Mouse (Mus musculus) hindbrain, postnatal 0 days (tissue): ENCODE measurements around the gene Npepps. TPM values are rescaled to one million over a fixed set of nuclear protein-coding genes. Genes with fewer than 3 reads are reported as not detected.
"Not testable (repeated sequence)": the region's sequence is repeated elsewhere in the genome, so short reads cannot be mapped to it uniquely, and the experiment has no call there.

Experiments used
- ATAC-seq: fragments of 200-750 bp; cut with Nextera tagmentation; 2 replicates; pipeline ENCODE4 v1.8.0; 2017; ENCODE audit warnings: mild to moderate bottlenecking, moderate TSS enrichment, moderate library complexity
- DNase-seq: peaks from one replicate; pipeline ENCODE4 v3.0.0-alpha.2; 2015; ENCODE audit warnings: low spot score
- H3K27ac ChIP-seq: fragments of 300-500 bp; sonication (generic); 2 replicates; pipeline ENCODE4 v1.5.1; 2014; ENCODE audit warnings: mild to moderate bottlenecking
- H3K27me3 ChIP-seq: fragments of 300-500 bp; sonication (generic); 2 replicates; pipeline ENCODE4 v1.6.1; 2014; ENCODE audit warnings: low read length, mixed read lengths; ENCODE audit not compliant: insufficient read depth
- H3K36me3 ChIP-seq: fragments of 300-500 bp; sonication (generic); 2 replicates; pipeline ENCODE4 v1.6.1; 2014; ENCODE audit warnings: low read length, mixed read lengths; ENCODE audit not compliant: insufficient read depth
- H3K4me1 ChIP-seq: fragments of 300-500 bp; sonication (generic); 2 replicates; pipeline ENCODE4 v1.6.1; 2014; ENCODE audit warnings: antibody characterized with exemption, low read length, mixed read lengths; ENCODE audit not compliant: insufficient read depth
- H3K4me2 ChIP-seq: fragments of 300-500 bp; sonication (generic); 2 replicates; pipeline ENCODE4 v1.6.1; 2014; ENCODE audit warnings: low read depth, mild to moderate bottlenecking, low read length, moderate library complexity, mixed read lengths
- H3K4me3 ChIP-seq: fragments of 300-500 bp; sonication (generic); 2 replicates; pipeline ENCODE4 v1.5.1; 2014; ENCODE audit warnings: low read length
- H3K9ac ChIP-seq: fragments of 300-500 bp; sonication (generic); replicated peaks from 2 replicates; pipeline ENCODE4 v1.6.1; 2014; ENCODE audit warnings: mild to moderate bottlenecking, low read length, moderate library complexity, mixed read lengths
- H3K9me3 ChIP-seq: fragments of 300-500 bp; sonication (generic); 2 replicates; pipeline ENCODE4 v1.6.1; 2016; ENCODE audit warnings: low read length, mixed read lengths
- CTCF ChIP-seq: IDR thresholded peaks from 2 replicates; pipeline ENCODE4 v1.5.1; 2016; ENCODE audit warnings: antibody characterized with exemption, control low read depth, low read depth
- WGBS: fragments of 180-500 bp; shearing (Covaris S2); extraction: QIAGEN DNeasy Blood & Tissue Kit; methylation state at CpG from one replicate; pipeline ENCODE4 v1.1.7; 2014; 5-methylcytosine and 5-hydroxymethylcytosine counted together
- polyA plus RNA-seq: library from polyadenylated mRNA; unstranded; fragments of >200 nt; fragmentation: Nextera tagmentation; extraction: Ambion mirVana; gene quantifications from 2 replicates; pipeline ENCODE4 v1.2.1, GENCODE M21; 2015
- total RNA-seq: library from RNA; depleted of rRNA; stranded (reverse); fragments of >200 nt; gene quantifications from 2 replicates; pipeline ENCODE4 v1.2.3, GENCODE M21; 2014; rRNA removed

Gene Npepps
- total RNA-seq: 35.0 and 69.2 TPM in 2 replicates
- 99.8 and 102 TPM in 2 replicates for polyA plus RNA-seq

- no peak for TF ChIP-seq CTCF
- Histone ChIP-seq H3K9me3 (no peaks in the 10 kb centered on the region), H3K4me2 (peak within 1 kb of the TSS; percentile 69), H3K27ac (peak within 1 kb of the TSS; percentile 99), H3K36me3 (no peaks in the 10 kb centered on the region), H3K4me3 (peak within 1 kb of the TSS; percentile 90), H3K27me3 (no peaks in the 10 kb centered on the region), H3K4me1 (peaks cover 13% of the 10 kb centered on the region), H3K9ac (peak within 1 kb of the TSS; percentile 98)
- 3% methylated on average over 47 of the region's 83 CpGs for WGBS
- DNase-seq: peak; percentile 90
- ATAC-seq: peak; percentile 78
Observed at GRCm38 (mm10) chr11:97280216-97280861, at the start of gene Npepps. Npepps (minus strand) TSS chr11:97280638.

DNA sequence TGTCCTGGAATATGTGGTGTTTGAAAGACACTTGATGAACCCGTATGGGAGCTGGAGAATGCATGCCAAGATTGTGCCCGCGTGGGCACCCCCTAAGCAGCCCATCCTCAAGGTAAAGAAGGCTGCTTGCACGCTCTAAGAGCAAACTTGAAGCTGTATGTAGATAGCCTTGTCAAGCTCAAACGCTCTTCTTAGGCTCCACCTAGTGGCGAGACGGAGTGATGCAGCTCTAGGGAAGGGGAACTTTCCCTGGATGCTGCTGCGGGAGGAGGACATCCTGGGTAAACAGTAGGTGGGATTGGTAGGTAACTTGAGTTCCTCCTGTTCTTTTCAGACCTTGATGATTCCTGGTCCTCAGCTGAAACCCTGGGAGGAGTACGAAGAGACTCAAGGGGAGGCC, 47.7 kb upstream of the Npepps start:
- Histone ChIP-seq H3K36me3 (peaks cover 32% of the 10 kb centered on the region), H3K4me2 (no peak overlapping the region), H3K9me3 (no peaks in the 10 kb centered on the region), H3K4me1 (no peaks in the 10 kb centered on the region), H3K27me3 (no peaks in the 10 kb centered on the region), H3K27ac (no peak overlapping the region), H3K9ac (no peak overlapping the region), H3K4me3 (no peak overlapping the region)
- WGBS: 24% methylated on average over 9 of the region's 9 CpGs
- TF ChIP-seq CTCF: peak; percentile 97
- ATAC-seq: no peak
- DNase-seq: peak; percentile 83

DNA sequence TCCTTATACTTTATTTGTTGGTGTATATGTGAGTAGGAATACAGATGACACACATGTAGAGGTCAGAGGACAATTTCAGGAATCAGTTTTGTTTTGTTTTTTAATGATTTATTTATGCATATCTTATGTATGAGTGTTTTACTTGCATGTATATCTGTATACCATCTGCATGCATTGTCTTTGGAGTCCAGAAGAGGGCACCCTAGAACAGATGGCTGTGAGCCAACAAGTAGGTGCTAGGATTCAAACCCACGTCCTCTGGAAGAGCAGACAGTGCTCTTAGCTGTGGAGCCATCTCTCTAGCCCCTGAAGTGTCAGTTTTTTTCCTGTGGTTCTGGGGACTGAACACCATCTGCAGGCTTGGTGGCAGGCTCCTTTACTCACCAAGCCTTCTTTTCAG, 44.8 kb upstream of the Npepps start:
- Histone ChIP-seq H3K9me3 (no peaks in the 10 kb centered on the region), H3K4me1 (no peaks in the 10 kb centered on the region), H3K4me2 (no peak overlapping the region), H3K4me3 (no peak overlapping the region), H3K27me3 (no peaks in the 10 kb centered on the region), H3K36me3 (peaks cover 33% of the 10 kb centered on the region), H3K9ac (no peak overlapping the region), H3K27ac (no peak overlapping the region)
- TF ChIP-seq CTCF: peak; percentile 47; the same call in 1 of the 2 replicates
- no peak for DNase-seq
- no peak for ATAC-seq
- WGBS: 55% methylated on average over 1 of the region's 1 CpGs

GRCm38 (mm10) chr11:97321894-97322600, 41.6 kb upstream of the Npepps start:
- H3K4me1 ChIP-seq, H3K9me3 ChIP-seq, H3K27ac ChIP-seq, H3K9ac ChIP-seq, H3K27me3 ChIP-seq, H3K4me3 ChIP-seq, DNase-seq, ATAC-seq, H3K4me2 ChIP-seq: not testable (repeated sequence)
- H3K36me3 ChIP-seq: peaks cover 27% of the 10 kb centered on the region
- WGBS: 81% methylated on average over 8 of the region's 8 CpGs

- Histone ChIP-seq H3K4me3 (no peak overlapping the region), H3K27ac (no peak overlapping the region), H3K9me3 (no peaks in the 10 kb centered on the region), H3K4me2 (no peak overlapping the region), H3K4me1 (peaks cover 1% of the 10 kb centered on the region; the same call in 1 of the 2 replicates), H3K27me3 (no peaks in the 10 kb centered on the region), H3K36me3 (peaks cover 20% of the 10 kb centered on the region), H3K9ac (no peak overlapping the region)
- 95% methylated on average over 8 of the region's 8 CpGs for WGBS
- TF ChIP-seq CTCF: no peak
- DNase-seq: no peak
- no peak for ATAC-seq
Observed at GRCm38 (mm10) chr11:97321197-97321596, 40.8 kb upstream of the Npepps start.

DNA sequence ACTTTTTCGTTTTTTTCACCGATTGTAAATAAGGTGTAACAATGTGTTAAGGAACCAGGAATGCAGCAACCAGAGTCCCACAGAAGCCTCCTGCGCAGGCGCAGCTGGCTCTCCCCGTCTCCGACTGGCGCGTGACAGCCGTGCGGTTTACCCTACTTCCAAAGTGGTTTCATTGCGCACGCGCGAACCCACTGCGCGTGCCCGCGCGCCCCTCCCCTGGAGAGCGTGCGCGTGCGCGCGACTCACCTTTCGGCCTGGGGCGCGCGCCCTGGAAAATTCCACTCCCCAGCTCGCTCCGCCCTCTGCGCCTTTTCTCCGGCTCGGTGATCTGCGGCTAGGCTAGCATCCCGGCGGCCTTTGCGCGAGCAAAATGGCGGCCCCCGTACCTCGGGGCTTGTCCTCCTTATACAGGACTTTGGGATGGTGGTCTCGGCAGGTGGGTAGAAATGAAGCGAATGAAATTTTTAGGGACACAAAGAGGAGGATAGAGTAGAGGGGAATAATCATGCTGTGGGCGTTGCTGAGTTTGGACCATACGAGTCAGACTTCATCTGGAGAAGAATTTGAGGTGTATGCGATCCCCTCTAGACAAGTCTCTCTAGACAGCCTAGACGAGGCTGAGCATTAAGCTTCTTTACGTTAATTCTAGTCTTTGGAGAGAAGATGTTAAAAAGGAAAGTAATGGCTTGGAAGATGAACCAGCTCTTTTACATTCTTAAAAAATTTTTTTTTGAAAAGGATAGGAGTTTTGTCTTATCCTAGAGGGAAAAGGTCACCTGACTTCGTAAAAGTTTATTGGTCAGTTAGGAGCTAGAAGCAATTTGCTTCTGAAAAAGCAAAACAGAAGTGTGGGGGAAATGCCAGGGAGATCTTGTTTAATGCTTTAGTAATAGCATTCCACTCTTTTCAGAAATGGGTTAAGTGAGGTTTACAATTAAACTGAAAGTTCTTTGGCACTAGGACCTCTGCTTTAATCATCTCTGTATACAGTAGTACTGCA, 35.4 kb upstream of the Npepps start, which contains the start of gene Mrpl45:
Gene Mrpl45, plus strand, starts transcription at position 213 of the 1,000 bp plus-strand sequence.
- Histone ChIP-seq H3K27ac (peak within 1 kb of the TSS; percentile 75; the same call in 1 of the 2 replicates), H3K4me2 (peak within 1 kb of the TSS; percentile 63), H3K9me3 (no peaks in the 10 kb centered on the region), H3K36me3 (no peaks in the 10 kb centered on the region), H3K4me3 (peak within 1 kb of the TSS; percentile 55), H3K9ac (peak within 1 kb of the TSS; percentile 53), H3K4me1 (peaks cover 2% of the 10 kb centered on the region; the same call in 1 of the 2 replicates), H3K27me3 (no peaks in the 10 kb centered on the region)
- ATAC-seq: peak; percentile 97
- under 1% methylated on average over 50 of the region's 50 CpGs for WGBS
- peak; percentile 99 for DNase-seq
- 0 out of 2 replicates have a peak, but pooled peaks have one; percentile 1 for TF ChIP-seq CTCF
